Mouse (Mus musculus) thymus, postnatal 10 days (tissue): ENCODE measurements at regions not wholly inside any gene's neighbourhood (a gene's known extent, or its start where the extent isn't known, plus 50 kb on each side); places are given as distances from the start of the nearest gene placed in this dataset.
A peak's percentile ranks its signal among the peaks of the same experiment; 100 is the strongest.

ENCODE experiments used
- DNase-seq, 2 experiments: peaks; one replicate each; pipeline ENCODE4 v3.0.0; 2021; ENCODE audit warnings: low spot score in 2 of 2

- DNase-seq: peak in 1 of 2 experiments; percentile 6
These were observed 107.6 kb upstream of the 1700066M21Rik start for GRCm38 (mm10) chr1:57269679-57270354.

- no peak for DNase-seq
These were observed 104.8 kb upstream of the 1700066M21Rik start for GRCm38 (mm10) chr1:57272593-57272992.

GRCm38 (mm10) chr1:57281549-57281948 is 95.9 kb upstream of the 1700066M21Rik start:
- no peak for DNase-seq

GRCm38 (mm10) chr1:57296186-57296585 is 81.2 kb upstream of the 1700066M21Rik start:
- no peak for DNase-seq

- no peak for DNase-seq
These were observed 78.9 kb upstream of the 1700066M21Rik start for GRCm38 (mm10) chr1:57298557-57298956.

- DNase-seq: no peak
These were observed 76.0 kb upstream of the 1700066M21Rik start for GRCm38 (mm10) chr1:57301260-57301979.

- no peak for DNase-seq
These were observed 75.5 kb upstream of the 1700066M21Rik start for GRCm38 (mm10) chr1:57301980-57302331.

GRCm38 (mm10) chr1:57304757-57305156 is 72.7 kb upstream of the 1700066M21Rik start:
- DNase-seq: no peak

GRCm38 (mm10) chr1:57322535-57322934 is 54.9 kb upstream of the 1700066M21Rik start:
- DNase-seq: no peak

GRCm38 (mm10) chr1:57323118-57323517 is 54.3 kb upstream of the 1700066M21Rik start:
- no peak for DNase-seq

GRCm38 (mm10) chr1:57325585-57326165 is 51.7 kb upstream of the 1700066M21Rik start:
- DNase-seq: no peak
